Mouse (Mus musculus) midbrain, embryonic 16.5 days (tissue): ENCODE data around the gene Tgfbi. TPM values are rescaled to one million over a fixed set of nuclear protein-coding genes. Genes with fewer than 3 reads are reported as not detected.

Source experiments
- ATAC-seq: fragments of 200-750 bp; cut with Nextera tagmentation; 2 replicates; pipeline ENCODE4 v1.8.0; 2017; ENCODE audit warnings: moderate TSS enrichment
- H3K27ac ChIP-seq: fragments of 300-500 bp; sonication (generic); 2 replicates; pipeline ENCODE4 v1.5.1; 2014; ENCODE audit warnings: mild to moderate bottlenecking, low read length, mixed read lengths
- H3K27me3 ChIP-seq: fragments of 300-500 bp; sonication (generic); 2 replicates; pipeline ENCODE4 v1.6.1; 2014; ENCODE audit warnings: low read depth, low read length, mixed read lengths; ENCODE audit not compliant: control insufficient read depth, insufficient read depth
- H3K36me3 ChIP-seq: fragments of 300-500 bp; sonication (generic); 2 replicates; pipeline ENCODE4 v1.6.1; 2014; ENCODE audit warnings: mild to moderate bottlenecking, low read length, moderate library complexity, mixed read lengths; ENCODE audit not compliant: control insufficient read depth, insufficient read depth
- H3K4me1 ChIP-seq: fragments of 300-500 bp; sonication (generic); 2 replicates; pipeline ENCODE4 v1.6.1; 2014; ENCODE audit warnings: mild to moderate bottlenecking, low read length, mixed read lengths; ENCODE audit not compliant: control insufficient read depth, insufficient read depth
- H3K4me2 ChIP-seq: fragments of 300-500 bp; sonication (generic); 2 replicates; pipeline ENCODE4 v1.6.1; 2014; ENCODE audit warnings: mild to moderate bottlenecking, low read length, mixed read lengths
- H3K4me3 ChIP-seq: fragments of 300-500 bp; sonication (generic); 2 replicates; pipeline ENCODE4 v1.5.1; 2014; ENCODE audit warnings: low read depth, mild to moderate bottlenecking, low read length, moderate library complexity, mixed read lengths
- H3K9ac ChIP-seq: fragments of 300-500 bp; sonication (generic); 2 replicates; pipeline ENCODE4 v1.6.1; 2014; ENCODE audit warnings: low read depth, low read length, mixed read lengths
- H3K9me3 ChIP-seq: fragments of 300-500 bp; sonication (generic); replicated peaks from 2 replicates; pipeline ENCODE4 v1.6.1; 2014; ENCODE audit warnings: mild to moderate bottlenecking, low read length, mixed read lengths; ENCODE audit not compliant: control insufficient read depth, poor library complexity, severe bottlenecking
- WGBS: fragments of 180-500 bp; shearing (Covaris S2); extraction: QIAGEN DNeasy Blood & Tissue Kit; methylation state at CpG from one replicate; pipeline ENCODE4 v1.1.7; 2014; 5-methylcytosine and 5-hydroxymethylcytosine counted together
- polyA plus RNA-seq: library from polyadenylated mRNA; unstranded; fragments of >200 nt; fragmentation: Nextera tagmentation; extraction: Ambion mirVana; gene quantifications from 2 replicates; pipeline ENCODE4 v1.2.1, GENCODE M21; 2015

Tgfbi gene
- polyA plus RNA-seq, 1 experiment from 2014 or later, result 2.9 TPM

- Histone ChIP-seq H3K27ac (no peak overlapping the region), H3K4me1 (no peaks in the 10 kb centered on the region), H3K9ac (no peak overlapping the region), H3K4me3 (no peak overlapping the region), H3K9me3 (no peaks in the 10 kb centered on the region), H3K36me3 (no peaks in the 10 kb centered on the region), H3K4me2 (no peak overlapping the region), H3K27me3 (no peaks in the 10 kb centered on the region)
- 72% methylated on average over 7 of the region's 7 CpGs for WGBS
- ATAC-seq, result no peak
Observed at GRCm38 (mm10) chr13:56634920-56635319, 25.6 kb downstream of the Tgfbi start.

DNA sequence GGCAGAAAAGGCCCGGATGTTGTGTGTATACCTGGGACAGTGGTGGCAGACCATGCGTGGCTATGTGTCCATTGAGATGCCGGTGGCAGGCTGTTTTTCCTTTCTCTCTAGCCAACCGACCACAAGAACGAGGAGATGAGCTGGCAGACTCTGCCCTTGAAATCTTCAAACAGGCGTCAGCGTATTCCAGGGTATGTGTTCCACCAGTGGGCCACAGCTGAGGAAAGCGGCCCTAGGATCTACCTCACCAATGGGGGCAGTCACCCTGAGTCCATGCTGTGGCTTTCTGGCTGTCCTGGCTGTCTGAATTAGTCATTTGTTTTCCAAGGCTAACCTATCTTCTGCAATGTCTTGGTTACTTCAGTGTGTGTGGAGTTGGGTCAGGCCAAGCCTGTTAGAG, 27.7 kb downstream of the Tgfbi start:
- Histone ChIP-seq H3K9me3 (no peaks in the 10 kb centered on the region), H3K4me2 (no peak overlapping the region), H3K27ac (no peak overlapping the region), H3K27me3 (no peaks in the 10 kb centered on the region), H3K36me3 (no peaks in the 10 kb centered on the region), H3K9ac (no peak overlapping the region), H3K4me3 (no peak overlapping the region), H3K4me1 (no peaks in the 10 kb centered on the region)
- WGBS, result 92% methylated on average over 8 of the region's 8 CpGs
- ATAC-seq, result no peak

GRCm38 (mm10) chr13:56641746-56642145, 32.4 kb downstream of the Tgfbi start:
- ATAC-seq, result no peak
- Histone ChIP-seq H3K27me3 (no peaks in the 10 kb centered on the region), H3K4me2 (no peak overlapping the region), H3K4me3 (no peak overlapping the region), H3K4me1 (no peaks in the 10 kb centered on the region), H3K9ac (no peak overlapping the region), H3K36me3 (no peaks in the 10 kb centered on the region), H3K9me3 (no peaks in the 10 kb centered on the region), H3K27ac (no peak overlapping the region)
- 82% methylated on average over 2 of the region's 2 CpGs for WGBS

- no peaks in the 10 kb centered on the region for H3K9me3 ChIP-seq
- ATAC-seq, result no peak
- WGBS, result 92% methylated on average over 3 of the region's 3 CpGs
Observed at GRCm38 (mm10) chr13:56644031-56644430, 34.7 kb downstream of the Tgfbi start.

GRCm38 (mm10) chr13:56645744-56646143, 36.4 kb downstream of the Tgfbi start:
- 86% methylated on average over 6 of the region's 6 CpGs for WGBS
- Histone ChIP-seq H3K36me3 (no peaks in the 10 kb centered on the region), H3K27ac (no peak overlapping the region), H3K27me3 (no peaks in the 10 kb centered on the region), H3K4me1 (no peaks in the 10 kb centered on the region), H3K9ac (no peak overlapping the region), H3K4me2 (no peak overlapping the region), H3K9me3 (no peaks in the 10 kb centered on the region), H3K4me3 (no peak overlapping the region)
- ATAC-seq, result no peak

More at GRCm38 (mm10) chr13:56644031-56644430, 34.7 kb downstream of the Tgfbi start:
- Histone ChIP-seq H3K9ac (no peak overlapping the region), H3K27me3 (no peaks in the 10 kb centered on the region), H3K4me2 (no peak overlapping the region), H3K4me3 (no peak overlapping the region), H3K36me3 (no peaks in the 10 kb centered on the region), H3K27ac (no peak overlapping the region), H3K4me1 (no peaks in the 10 kb centered on the region)

- Histone ChIP-seq H3K27ac (peak overlapping the region; percentile 1; the same call in 1 of the 2 replicates), H3K36me3 (no peaks in the 10 kb centered on the region), H3K9ac (no peak overlapping the region), H3K9me3 (no peaks in the 10 kb centered on the region), H3K4me1 (no peaks in the 10 kb centered on the region), H3K27me3 (no peaks in the 10 kb centered on the region), H3K4me3 (no peak overlapping the region), H3K4me2 (no peak overlapping the region)
- 86% methylated on average over 10 of the region's 10 CpGs for WGBS
- 0 out of 2 replicates have a peak, but pooled peaks have one; percentile 54 for ATAC-seq
Observed at GRCm38 (mm10) chr13:56647597-56648405, 38.5 kb downstream of the Tgfbi start.

- 96% methylated on average over 2 of the region's 2 CpGs for WGBS
Observed at GRCm38 (mm10) chr13:56650020-56650419, 40.7 kb downstream of the Tgfbi start.

GRCm38 (mm10) chr13:56652381-56652780, 43.1 kb downstream of the Tgfbi start:
- no peaks in the 10 kb centered on the region for H3K9me3 ChIP-seq
- no peaks in the 10 kb centered on the region for H3K4me1 ChIP-seq
- no peak overlapping the region for H3K4me3 ChIP-seq
- no peak overlapping the region for H3K27ac ChIP-seq
- no peaks in the 10 kb centered on the region for H3K27me3 ChIP-seq
- WGBS, result 56% methylated on average over 8 of the region's 8 CpGs
- no peak for ATAC-seq
- no peaks in the 10 kb centered on the region for H3K36me3 ChIP-seq
- H3K4me2 ChIP-seq, result no peak overlapping the region
- no peak overlapping the region for H3K9ac ChIP-seq

More at GRCm38 (mm10) chr13:56650020-56650419, 40.7 kb downstream of the Tgfbi start:
- Histone ChIP-seq H3K36me3 (no peaks in the 10 kb centered on the region), H3K9ac (no peak overlapping the region), H3K27ac (no peak overlapping the region), H3K27me3 (no peaks in the 10 kb centered on the region), H3K9me3 (no peaks in the 10 kb centered on the region), H3K4me2 (no peak overlapping the region), H3K4me3 (no peak overlapping the region), H3K4me1 (no peaks in the 10 kb centered on the region)
- no peak for ATAC-seq

GRCm38 (mm10) chr13:56654176-56654575, 44.9 kb downstream of the Tgfbi start:
- Histone ChIP-seq H3K9ac (no peak overlapping the region), H3K27me3 (no peaks in the 10 kb centered on the region), H3K27ac (no peak overlapping the region), H3K4me3 (no peak overlapping the region), H3K4me1 (no peaks in the 10 kb centered on the region), H3K4me2 (no peak overlapping the region), H3K9me3 (no peaks in the 10 kb centered on the region), H3K36me3 (no peaks in the 10 kb centered on the region)
- 89% methylated on average over 5 of the region's 5 CpGs for WGBS
- ATAC-seq, result no peak
